Mouse (Mus musculus) stomach, embryonic 14.5 days (tissue): ENCODE measurements at regions not wholly inside any gene's neighbourhood (a gene's known extent, or its start where the extent isn't known, plus 50 kb on each side); places are given as distances from the start of the nearest gene placed in this dataset.

Experiments
- ATAC-seq: fragments of 200-750 bp; cut with Nextera tagmentation; 2 replicates; pipeline ENCODE4 v1.8.0; 2017; ENCODE audit warnings: low read depth, moderate TSS enrichment; ENCODE audit not compliant: insufficient number of reproducible peaks, insufficient read depth, low FRiP score
- H3K27ac ChIP-seq: fragments of 300-500 bp; sonication (generic); 2 replicates; pipeline ENCODE4 v1.5.1; 2014; ENCODE audit warnings: mild to moderate bottlenecking, low read length, moderate library complexity, mixed read lengths
- H3K27me3 ChIP-seq: fragments of 300-500 bp; sonication (generic); 2 replicates; pipeline ENCODE4 v1.6.1; 2014; ENCODE audit warnings: low read length, control low read depth, mixed read lengths; ENCODE audit not compliant: control insufficient read depth, insufficient read depth
- H3K36me3 ChIP-seq: fragments of 300-500 bp; sonication (generic); 2 replicates; pipeline ENCODE4 v1.6.1; 2014; ENCODE audit warnings: mild to moderate bottlenecking, control low read depth, low read length, moderate library complexity, mixed read lengths; ENCODE audit not compliant: control insufficient read depth, insufficient read depth
- H3K4me1 ChIP-seq: fragments of 300-500 bp; sonication (generic); 2 replicates; pipeline ENCODE4 v1.6.1; 2014; ENCODE audit warnings: low read length, control low read depth, mixed read lengths; ENCODE audit not compliant: control insufficient read depth, insufficient read depth
- H3K4me2 ChIP-seq: fragments of 300-500 bp; sonication (generic); replicated peaks from 2 replicates; pipeline ENCODE4 v1.6.1; 2014; ENCODE audit warnings: low read depth, low read length, control low read depth
- H3K4me3 ChIP-seq: fragments of 300-500 bp; sonication (generic); 2 replicates; pipeline ENCODE4 v1.5.1; 2014; ENCODE audit warnings: low read depth, low read length, control low read depth
- H3K9ac ChIP-seq: fragments of 300-500 bp; sonication (generic); replicated peaks from 2 replicates; pipeline ENCODE4 v1.6.1; 2014; ENCODE audit warnings: low read depth, mild to moderate bottlenecking, control low read depth, low read length, moderate library complexity, mixed read lengths
- H3K9me3 ChIP-seq: fragments of 300-500 bp; sonication (generic); 2 replicates; pipeline ENCODE4 v1.6.1; 2016; ENCODE audit warnings: low read depth, low read length, control low read depth; ENCODE audit not compliant: control insufficient read depth
- WGBS: fragments of 180-500 bp; shearing (Covaris S2); extraction: QIAGEN DNeasy Blood & Tissue Kit; methylation state at CpG from one replicate; pipeline ENCODE4 v1.1.7; 2014; 5-methylcytosine and 5-hydroxymethylcytosine counted together

DNA sequence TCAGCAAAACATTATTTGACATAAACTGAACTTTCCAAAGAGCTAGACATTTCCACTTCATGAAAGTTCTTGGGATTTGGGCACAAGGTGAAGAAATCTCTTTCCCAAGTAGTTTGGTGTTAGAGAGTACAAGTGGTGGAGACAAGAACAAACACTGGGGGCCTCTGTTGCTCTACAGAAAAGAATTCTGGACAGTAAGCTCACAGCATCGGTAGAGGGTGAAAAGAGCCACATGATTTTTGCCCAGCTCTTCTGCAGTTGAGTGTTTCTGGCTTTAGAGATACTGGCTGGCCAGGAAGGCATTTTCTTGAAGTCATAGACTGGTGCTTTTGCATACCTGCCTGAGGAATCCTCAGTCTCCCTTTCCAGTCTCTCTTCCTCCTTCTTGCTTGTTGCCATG, 127.8 kb downstream of the Stk31 start:
- Histone ChIP-seq H3K4me2 (no peak overlapping the region), H3K4me3 (no peak overlapping the region), H3K27me3 (no peaks in the 10 kb centered on the region), H3K4me1 (no peaks in the 10 kb centered on the region), H3K9me3 (no peaks in the 10 kb centered on the region), H3K36me3 (no peaks in the 10 kb centered on the region), H3K9ac (no peak overlapping the region), H3K27ac (no peak overlapping the region)
- no peak for ATAC-seq
- 22% methylated on average over 1 of the region's 1 CpGs for WGBS

DNA sequence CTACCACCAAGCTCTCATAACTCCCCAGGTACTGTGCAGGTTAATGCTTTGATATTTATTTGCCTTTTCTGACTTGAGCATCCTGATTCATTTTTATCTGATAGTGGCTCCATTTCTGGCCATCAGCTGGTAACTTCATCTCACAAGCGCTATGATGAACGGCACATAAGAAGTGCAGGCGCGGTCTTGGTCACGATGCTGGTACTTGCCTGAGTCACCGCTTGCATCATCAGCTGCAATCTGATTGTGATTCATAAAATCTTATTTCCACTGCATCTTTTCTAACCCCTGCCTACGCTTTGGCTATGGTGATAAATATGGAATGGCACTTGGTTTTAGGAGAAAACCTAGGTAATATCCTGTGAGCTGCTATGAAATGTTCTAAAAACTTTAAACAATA, 128.3 kb downstream of the Stk31 start:
- 87% methylated on average over 7 of the region's 7 CpGs for WGBS
- no peak overlapping the region for H3K4me2 ChIP-seq
- H3K9ac ChIP-seq = no peak overlapping the region
- no peak overlapping the region for H3K4me3 ChIP-seq
- no peaks in the 10 kb centered on the region for H3K9me3 ChIP-seq
- H3K27me3 ChIP-seq = no peaks in the 10 kb centered on the region
- ATAC-seq = no peak
- no peaks in the 10 kb centered on the region for H3K4me1 ChIP-seq
- no peaks in the 10 kb centered on the region for H3K36me3 ChIP-seq
- H3K27ac ChIP-seq = no peak overlapping the region

- no peak overlapping the region for H3K4me2 ChIP-seq
- ATAC-seq = no peak
- no peak overlapping the region for H3K9ac ChIP-seq
- no peaks in the 10 kb centered on the region for H3K4me1 ChIP-seq
- 92% methylated on average over 7 of the region's 9 CpGs for WGBS
- no peaks in the 10 kb centered on the region for H3K36me3 ChIP-seq
- H3K27ac ChIP-seq = no peak overlapping the region
- H3K4me3 ChIP-seq = no peak overlapping the region
- no peaks in the 10 kb centered on the region for H3K27me3 ChIP-seq
- no peaks in the 10 kb centered on the region for H3K9me3 ChIP-seq
Observed at GRCm38 (mm10) chr6:49533956-49534355, 138.6 kb downstream of the Stk31 start.

DNA sequence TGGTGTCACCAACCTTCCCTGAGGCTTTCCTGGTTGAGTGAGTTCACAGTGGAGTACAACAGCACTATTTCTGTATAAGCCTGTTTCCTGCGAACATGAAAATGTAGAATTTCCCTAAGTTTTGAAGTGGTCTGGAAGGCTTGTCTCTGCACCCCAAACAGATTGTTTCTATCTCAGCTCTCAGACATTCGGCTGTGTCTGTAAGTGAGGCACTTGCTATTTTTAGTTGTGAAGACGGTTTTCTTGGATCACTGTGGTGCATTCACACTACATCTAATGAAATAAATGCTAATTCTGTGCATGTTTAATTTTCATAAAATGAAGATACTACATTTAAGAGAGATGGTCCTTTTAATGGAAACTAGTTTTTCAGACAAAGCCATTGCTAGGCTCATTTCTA, 139.1 kb downstream of the Stk31 start:
- H3K4me3 ChIP-seq = no peak overlapping the region
- H3K9me3 ChIP-seq = no peaks in the 10 kb centered on the region
- WGBS = 64% methylated on average over 3 of the region's 3 CpGs
- H3K9ac ChIP-seq = no peak overlapping the region
- H3K27ac ChIP-seq = no peak overlapping the region
- no peaks in the 10 kb centered on the region for H3K4me1 ChIP-seq
- H3K4me2 ChIP-seq = no peak overlapping the region
- ATAC-seq = no peak
- no peaks in the 10 kb centered on the region for H3K27me3 ChIP-seq
- H3K36me3 ChIP-seq = no peaks in the 10 kb centered on the region

DNA sequence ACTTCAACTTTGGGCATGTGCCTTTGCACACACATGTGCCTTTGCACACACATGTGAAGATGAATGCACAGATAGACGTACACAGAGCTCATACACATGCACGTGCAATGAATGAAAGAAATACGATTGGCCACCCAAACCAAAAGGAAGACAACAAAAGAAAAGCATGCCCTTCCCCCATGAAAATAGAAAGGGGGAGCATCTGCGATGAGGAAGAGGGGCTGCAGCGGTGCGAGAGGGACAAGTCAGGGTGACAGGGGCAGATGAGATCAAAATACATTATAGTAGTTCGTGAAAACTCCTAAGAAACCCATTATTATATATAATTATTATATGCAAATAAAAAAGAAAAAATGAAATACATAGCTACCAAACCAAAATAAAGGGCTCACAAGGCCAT, 149.5 kb downstream of the Stk31 start:
- Histone ChIP-seq H3K4me3 (no peak overlapping the region), H3K27me3 (no peaks in the 10 kb centered on the region), H3K27ac (no peak overlapping the region), H3K36me3 (no peaks in the 10 kb centered on the region), H3K9ac (no peak overlapping the region), H3K4me2 (no peak overlapping the region), H3K4me1 (no peaks in the 10 kb centered on the region), H3K9me3 (no peaks in the 10 kb centered on the region)
- no peak for ATAC-seq
- WGBS = 93% methylated on average over 7 of the region's 7 CpGs

- Histone ChIP-seq H3K4me1 (no peaks in the 10 kb centered on the region), H3K9ac (no peak overlapping the region), H3K9me3 (no peaks in the 10 kb centered on the region), H3K27me3 (no peaks in the 10 kb centered on the region), H3K27ac (no peak overlapping the region), H3K4me2 (no peak overlapping the region), H3K36me3 (no peaks in the 10 kb centered on the region), H3K4me3 (no peak overlapping the region)
- WGBS = 75% methylated on average over 10 of the region's 10 CpGs
- no peak for ATAC-seq
Observed at GRCm38 (mm10) chr6:49555069-49555468, 159.7 kb downstream of the Stk31 start.

DNA sequence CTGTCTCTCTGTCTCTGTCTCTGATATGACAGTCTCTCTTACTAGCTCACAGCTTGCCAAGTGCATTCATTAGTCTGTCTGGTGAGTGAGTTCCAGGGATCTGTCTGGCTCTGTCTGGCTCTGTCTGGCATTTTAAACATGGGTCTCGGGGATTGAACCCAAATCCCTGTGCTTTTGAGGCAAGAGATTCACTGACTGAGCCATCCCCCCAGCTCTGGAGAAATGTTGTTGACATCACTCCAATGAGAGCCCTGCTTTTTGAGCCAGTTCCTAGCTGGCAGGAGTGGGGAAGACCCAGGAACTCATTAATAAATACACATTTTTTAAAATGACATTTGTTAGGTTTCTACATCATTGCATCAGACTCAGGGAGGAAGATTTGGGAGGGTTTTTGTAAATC, 163.1 kb downstream of the Stk31 start:
- no peaks in the 10 kb centered on the region for H3K4me1 ChIP-seq
- ATAC-seq = no peak
- no peak overlapping the region for H3K9ac ChIP-seq
- 52% methylated on average over 1 of the region's 1 CpGs for WGBS
- H3K36me3 ChIP-seq = no peaks in the 10 kb centered on the region
- H3K27ac ChIP-seq = no peak overlapping the region
- H3K27me3 ChIP-seq = no peaks in the 10 kb centered on the region
- no peaks in the 10 kb centered on the region for H3K9me3 ChIP-seq
- no peak overlapping the region for H3K4me2 ChIP-seq
- H3K4me3 ChIP-seq = no peak overlapping the region

- H3K4me2 ChIP-seq = no peak overlapping the region
- H3K4me1 ChIP-seq = no peaks in the 10 kb centered on the region
- ATAC-seq = no peak
- no peaks in the 10 kb centered on the region for H3K27me3 ChIP-seq
- WGBS = 78% methylated on average over 11 of the region's 11 CpGs
- no peak overlapping the region for H3K27ac ChIP-seq
- no peaks in the 10 kb centered on the region for H3K36me3 ChIP-seq
- H3K9ac ChIP-seq = no peak overlapping the region
- no peaks in the 10 kb centered on the region for H3K9me3 ChIP-seq
- no peak overlapping the region for H3K4me3 ChIP-seq
Observed at GRCm38 (mm10) chr6:49559112-49559511, 163.7 kb downstream of the Stk31 start.

DNA sequence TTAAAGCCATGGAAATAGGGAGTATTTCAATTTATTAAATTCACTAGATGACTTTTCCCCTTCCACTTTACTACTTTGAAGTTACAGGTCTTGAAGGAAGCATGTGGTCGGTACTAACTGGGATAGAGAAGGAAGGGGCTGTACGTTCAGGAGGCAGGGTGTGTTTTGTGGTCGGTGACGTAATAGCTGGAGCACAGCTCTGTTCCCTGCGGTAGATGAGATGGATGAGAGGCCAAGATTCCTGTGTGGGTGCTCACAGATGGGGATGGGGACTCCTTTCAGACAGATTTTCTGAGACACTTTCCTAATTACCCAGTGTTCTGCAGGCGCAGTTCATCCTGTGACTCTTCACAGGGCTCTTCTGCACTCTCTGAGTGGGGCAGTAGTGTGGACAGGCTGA, 182.9 kb downstream of the Stk31 start:
- H3K9me3 ChIP-seq = no peaks in the 10 kb centered on the region
- H3K9ac ChIP-seq = no peak overlapping the region
- no peaks in the 10 kb centered on the region for H3K27me3 ChIP-seq
- H3K36me3 ChIP-seq = no peaks in the 10 kb centered on the region
- no peak for ATAC-seq
- no peaks in the 10 kb centered on the region for H3K4me1 ChIP-seq
- WGBS = 54% methylated on average over 6 of the region's 6 CpGs
- H3K4me3 ChIP-seq = no peak overlapping the region
- H3K27ac ChIP-seq = no peak overlapping the region
- H3K4me2 ChIP-seq = no peak overlapping the region
